Mouse (Mus musculus) forebrain, embryonic 10.5 days (tissue): ENCODE measurements around the gene Acot13. TPM values are rescaled to one million over a fixed set of nuclear protein-coding genes. Genes with fewer than 3 reads are reported as not detected.

Experiments used
- polyA plus RNA-seq: library from polyadenylated mRNA; unstranded; fragments of >200 nt; fragmentation: Nextera tagmentation; extraction: Ambion mirVana; gene quantifications from 2 replicates; pipeline ENCODE4 v1.2.1, GENCODE M21; 2016

The Acot13 gene
- polyA plus RNA-seq, 1 experiment from 2014 or later = 61.7 TPM

Other genes with a start within 250 kb of the Acot13 start
- 1.5 and 2.2 TPM in 2 replicates for gene Ripor2, start 249.4 kb downstream of the Acot13 start, polyA plus RNA-seq
- gene Armh2, start 90.3 kb downstream of the Acot13 start, polyA plus RNA-seq = 0.18 and 0.22 TPM in 2 replicates
- 208 TPM in 2 replicates for gene Gmnn, start 69.6 kb downstream of the Acot13 start, polyA plus RNA-seq
- gene BC005537, start 29.9 kb downstream of the Acot13 start, polyA plus RNA-seq = 11.4 TPM in 2 replicates
- 80.2 and 82.4 TPM in 2 replicates for gene Tdp2, start 139 bp upstream of the Acot13 start, polyA plus RNA-seq
- gene D130043K22Rik, start 13.6 kb upstream of the Acot13 start, polyA plus RNA-seq = 0.17 and 0.43 TPM in 2 replicates
- 8.1 and 8.5 TPM in 2 replicates for gene Aldh5a1, start 106.1 kb upstream of the Acot13 start, polyA plus RNA-seq
- gene Gpld1, start 111.6 kb upstream of the Acot13 start, polyA plus RNA-seq = 0.25 and 0.40 TPM in 2 replicates
- gene Mrs2, start 188.8 kb upstream of the Acot13 start, polyA plus RNA-seq = 18.9 and 21.0 TPM in 2 replicates
- gene Dcdc2a, start 224.5 kb upstream of the Acot13 start, polyA plus RNA-seq = 1.5 and 2.1 TPM in 2 replicates